Mouse (Mus musculus) skeletal muscle tissue, adult 2 months (tissue): Measurements from ENCODE around the gene Chil4.

Source experiments
- DNase-seq: peaks from one replicate; pipeline ENCODE4 v3.0.0-alpha.2; 2012; ENCODE audit warnings: low read depth, low spot score

The Chil4 gene

DNA sequence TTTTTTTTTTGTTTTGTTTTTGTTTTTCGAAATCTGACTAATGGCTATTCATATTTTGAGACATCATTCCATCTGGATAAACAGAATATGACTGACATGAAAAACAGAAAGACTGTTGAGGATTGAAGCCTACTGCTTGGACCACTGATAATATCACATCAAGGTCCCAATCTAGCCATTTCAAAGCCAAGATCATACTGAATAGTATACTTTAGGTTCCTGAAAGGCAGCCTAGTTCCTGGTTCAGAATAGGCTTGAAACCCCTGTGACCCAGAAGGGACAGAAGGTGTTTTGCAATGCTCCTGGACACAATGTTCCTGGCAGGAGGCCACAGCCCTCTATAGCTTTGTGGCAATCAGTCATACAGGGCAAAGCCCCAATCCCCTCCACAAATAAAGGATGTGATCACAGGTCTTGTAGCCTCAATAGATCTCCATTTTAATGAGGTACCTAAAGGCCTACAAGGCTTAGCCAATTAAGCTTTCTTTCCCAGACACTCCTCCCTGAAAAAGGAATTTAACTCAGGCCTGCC is 48.7 kb downstream of the Chil4 start:
- DNase-seq: no peak

GRCm38 (mm10) chr3:106167464-106167863 is 51.8 kb downstream of the Chil4 start, which contains the start of gene Chil3:
Gene Chil3, minus strand, starts transcription at chr3:106167564.
- no peak for DNase-seq

- no peak for DNase-seq
These were observed 64.9 kb downstream of the Chil4 start for GRCm38 (mm10) chr3:106154413-106154812.
